Mouse (Mus musculus) megakaryocyte, embryonic 14.5 days (primary cell): Measurements from ENCODE around the gene Ctrc.

ENCODE experiments used
- FLI1 ChIP-seq: IDR thresholded peaks from 2 replicates; pipeline ENCODE4 v1.6.1; 2012; ENCODE audit warnings: low read length, inconsistent platforms, mixed read lengths
- GATA1 ChIP-seq: IDR thresholded peaks from 3 replicates; pipeline ENCODE4 v1.6.1; 2012; ENCODE audit warnings: mixed read lengths, low read length, inconsistent platforms, borderline replicate concordance

GRCm38 (mm10) chr4:141874111-141874600, 28.0 kb upstream of the Ctrc start:
- TF ChIP-seq GATA1 (no peak), FLI1 (no peak)
